Mouse (Mus musculus) midbrain, postnatal 0 days (tissue): ENCODE data around the gene Sdccag8. TPM values are rescaled to one million over a fixed set of nuclear protein-coding genes. Genes with fewer than 3 reads are reported as not detected.
A peak's percentile ranks its signal among the peaks of the same experiment; 100 is the strongest.

ENCODE experiments used
- ATAC-seq: fragments of 200-750 bp; cut with Nextera tagmentation; 2 replicates; pipeline ENCODE4 v1.8.0; 2017; ENCODE audit warnings: moderate number of reproducible peaks, mild to moderate bottlenecking, moderate TSS enrichment, moderate library complexity; ENCODE audit not compliant: low FRiP score
- DNase-seq: peaks from one replicate; pipeline ENCODE4 v3.0.0-alpha.2; 2015; ENCODE audit warnings: low spot score
- H3K27ac ChIP-seq: fragments of 300-500 bp; sonication (generic); 2 replicates; pipeline ENCODE4 v1.5.1; 2014; ENCODE audit warnings: low read depth, mild to moderate bottlenecking, low read length, mixed read lengths
- H3K27me3 ChIP-seq: fragments of 300-500 bp; sonication (generic); 2 replicates; pipeline ENCODE4 v1.6.1; 2014; ENCODE audit warnings: low read length, control low read depth, mixed read lengths; ENCODE audit not compliant: insufficient read depth
- H3K36me3 ChIP-seq: fragments of 300-500 bp; sonication (generic); 2 replicates; pipeline ENCODE4 v1.6.1; 2014; ENCODE audit warnings: low read length, control low read depth, mixed read lengths; ENCODE audit not compliant: insufficient read depth
- H3K4me1 ChIP-seq: fragments of 300-500 bp; sonication (generic); 2 replicates; pipeline ENCODE4 v1.6.1; 2014; ENCODE audit warnings: mild to moderate bottlenecking, control low read depth, antibody characterized with exemption, low read length, mixed read lengths; ENCODE audit not compliant: insufficient read depth
- H3K4me2 ChIP-seq: fragments of 300-500 bp; sonication (generic); 2 replicates; pipeline ENCODE4 v1.6.1; 2014; ENCODE audit warnings: low read depth, mild to moderate bottlenecking, low read length, mixed read lengths; ENCODE audit not compliant: poor library complexity, severe bottlenecking
- H3K4me3 ChIP-seq: fragments of 300-500 bp; sonication (generic); 2 replicates; pipeline ENCODE4 v1.5.1; 2014; ENCODE audit warnings: low read depth, mild to moderate bottlenecking, low read length, moderate library complexity
- H3K9ac ChIP-seq: fragments of 300-500 bp; sonication (generic); replicated peaks from 2 replicates; pipeline ENCODE4 v1.6.1; 2014; ENCODE audit warnings: mild to moderate bottlenecking, low read length, moderate library complexity, mixed read lengths; ENCODE audit not compliant: poor library complexity, severe bottlenecking
- H3K9me3 ChIP-seq: fragments of 300-500 bp; sonication (generic); 2 replicates; pipeline ENCODE4 v1.6.1; 2016; ENCODE audit warnings: low read length, control low read depth
- CTCF ChIP-seq: IDR thresholded peaks from 2 replicates; pipeline ENCODE4 v1.5.1; 2016; ENCODE audit warnings: antibody characterized with exemption, mild to moderate bottlenecking
- WGBS: fragments of 180-500 bp; shearing (Covaris S2); extraction: QIAGEN DNeasy Blood & Tissue Kit; methylation state at CpG from one replicate; pipeline ENCODE4 v1.1.7; 2014; 5-methylcytosine and 5-hydroxymethylcytosine counted together
- polyA plus RNA-seq: library from polyadenylated mRNA; unstranded; fragments of >200 nt; fragmentation: Nextera tagmentation; extraction: Ambion mirVana; gene quantifications from 2 replicates; pipeline ENCODE4 v1.2.1, GENCODE M21; 2015
- total RNA-seq: library from RNA; depleted of rRNA; stranded (reverse); fragments of >200 nt; gene quantifications from 2 replicates; pipeline ENCODE4 v1.2.3, GENCODE M21; 2014; rRNA removed

The Sdccag8 gene
- total RNA-seq = 6.1 and 7.7 TPM in 2 replicates
- 26.8 and 27.0 TPM in 2 replicates for polyA plus RNA-seq

DNA sequence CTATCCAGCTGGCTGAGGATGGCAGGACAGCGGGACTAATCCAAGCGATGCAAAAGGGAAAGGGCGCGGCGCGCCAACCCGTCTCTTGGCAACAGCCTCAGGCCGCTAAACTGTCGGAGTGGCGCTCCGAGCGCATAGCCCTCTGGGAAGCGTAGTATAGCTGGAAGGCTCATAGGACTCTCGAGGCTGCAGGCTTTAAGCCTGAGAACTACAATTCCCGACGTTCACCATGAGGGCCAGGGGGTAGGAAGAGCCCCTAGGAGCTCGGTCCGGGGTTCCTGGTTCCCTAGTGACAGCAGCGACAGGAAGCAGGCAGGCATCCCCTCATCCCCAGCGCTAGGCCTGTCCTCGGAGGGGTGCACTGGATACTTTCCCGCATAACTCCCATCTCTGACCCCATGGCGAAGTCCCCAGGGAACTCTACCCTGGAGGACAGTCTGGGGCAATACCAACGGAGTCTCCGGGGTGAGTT is at the start of gene Sdccag8:
Sdccag8 (plus strand) TSS at position 70 of the 472 bp plus-strand sequence.
- peak within 1 kb of the TSS; percentile 78 for H3K4me3 ChIP-seq
- H3K27ac ChIP-seq = peak within 1 kb of the TSS; percentile 99
- no peaks in the 10 kb centered on the region for H3K9me3 ChIP-seq
- peak; percentile 92 for ATAC-seq
- 0 out of 2 replicates have a peak, but pooled peaks cover 5% of the 10 kb centered on the region for H3K4me1 ChIP-seq
- under 1% methylated on average over 25 of the region's 25 CpGs for WGBS
- no peak; the same call in 1 of the 2 replicates for TF ChIP-seq CTCF
- no peaks in the 10 kb centered on the region for H3K36me3 ChIP-seq
- no peaks in the 10 kb centered on the region for H3K27me3 ChIP-seq
- H3K9ac ChIP-seq = peak within 1 kb of the TSS; percentile 98
- peak; percentile 99 for DNase-seq
- peak within 1 kb of the TSS; percentile 70 for H3K4me2 ChIP-seq

DNA sequence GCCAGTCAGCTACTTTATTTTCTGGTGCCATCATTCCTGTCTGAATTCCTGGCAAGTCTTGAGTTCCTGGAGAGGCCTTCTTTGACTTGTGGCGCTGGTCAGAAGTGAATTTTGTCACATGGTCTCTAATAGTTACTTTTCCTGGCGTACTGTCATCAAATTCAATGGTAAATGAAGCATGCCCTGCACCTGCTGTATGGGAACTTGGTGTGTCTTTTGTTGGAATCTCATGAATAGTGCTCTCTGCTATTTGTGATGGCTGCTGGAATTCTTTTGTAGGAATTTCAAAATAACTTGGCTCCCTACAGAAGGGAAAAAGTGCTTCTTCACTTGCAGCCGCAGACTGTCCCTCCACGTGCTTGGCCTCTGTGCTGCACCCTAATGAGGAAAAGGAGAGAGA is 39.9 kb upstream of the Sdccag8 start:
- no peak overlapping the region for H3K4me3 ChIP-seq
- no peaks in the 10 kb centered on the region for H3K9me3 ChIP-seq
- no peak for TF ChIP-seq CTCF
- no peak overlapping the region for H3K9ac ChIP-seq
- no peak overlapping the region for H3K27ac ChIP-seq
- 62% methylated on average over 4 of the region's 4 CpGs for WGBS
- H3K36me3 ChIP-seq = peaks cover 17% of the 10 kb centered on the region; the same call in 1 of the 2 replicates
- DNase-seq = no peak
- ATAC-seq = no peak
- H3K4me1 ChIP-seq = no peaks in the 10 kb centered on the region
- no peak overlapping the region for H3K4me2 ChIP-seq
- no peaks in the 10 kb centered on the region for H3K27me3 ChIP-seq

DNA sequence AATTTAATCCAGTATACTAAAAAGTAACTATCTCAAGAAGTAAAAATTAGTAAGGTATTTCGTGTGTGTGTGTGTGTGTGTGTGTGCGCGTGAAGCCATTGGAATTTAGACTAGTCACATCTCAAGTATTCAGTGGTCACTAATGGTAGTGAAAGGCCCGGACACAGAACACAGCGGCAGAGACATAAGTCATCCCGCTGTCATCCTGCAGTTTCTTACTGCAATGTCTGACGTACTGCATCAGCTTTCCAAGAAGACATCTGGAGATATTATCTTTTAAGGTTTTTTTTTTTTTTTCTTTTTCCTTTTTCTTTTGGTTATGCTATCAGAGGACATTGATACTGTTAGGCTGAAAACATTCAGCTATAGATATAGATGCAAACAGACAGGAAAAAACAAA is 25.1 kb upstream of the Sdccag8 start:
- no peaks in the 10 kb centered on the region for H3K4me1 ChIP-seq
- H3K4me3 ChIP-seq = no peak overlapping the region
- no peak overlapping the region for H3K4me2 ChIP-seq
- H3K9ac ChIP-seq = no peak overlapping the region
- WGBS = 95% methylated on average over 7 of the region's 7 CpGs
- peaks cover 9% of the 10 kb centered on the region; the same call in 1 of the 2 replicates for H3K36me3 ChIP-seq
- H3K9me3 ChIP-seq = no peaks in the 10 kb centered on the region
- H3K27ac ChIP-seq = no peak overlapping the region
- ATAC-seq (no peak), DNase-seq (no peak)
- no peaks in the 10 kb centered on the region for H3K27me3 ChIP-seq
- TF ChIP-seq CTCF = no peak

DNA sequence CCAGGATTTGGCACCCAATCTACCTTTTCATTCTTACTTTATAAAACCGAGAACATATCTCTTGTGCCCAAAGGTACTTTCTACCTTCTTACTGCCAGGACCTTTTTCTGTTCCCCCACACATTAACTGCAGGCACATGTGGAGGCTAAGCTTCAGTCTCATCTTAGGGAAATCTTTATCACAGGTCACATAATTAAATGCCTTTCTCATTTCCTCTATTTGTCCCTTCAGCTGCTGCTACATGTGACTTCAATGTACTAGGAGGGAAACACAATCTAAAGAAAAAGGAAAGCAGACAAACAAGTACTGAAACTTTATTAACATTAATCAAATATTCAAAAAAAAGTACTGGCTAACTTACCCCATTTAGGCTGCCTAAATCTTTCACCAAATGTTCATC is 22.3 kb upstream of the Sdccag8 start:
- 81% methylated on average over 1 of the region's 1 CpGs for WGBS
- Histone ChIP-seq H3K4me3 (no peak overlapping the region), H3K27ac (no peak overlapping the region), H3K36me3 (peaks cover 6% of the 10 kb centered on the region; the same call in 1 of the 2 replicates), H3K9ac (no peak overlapping the region), H3K4me2 (no peak overlapping the region), H3K9me3 (no peaks in the 10 kb centered on the region), H3K4me1 (no peaks in the 10 kb centered on the region), H3K27me3 (no peaks in the 10 kb centered on the region)
- no peak for TF ChIP-seq CTCF
- ATAC-seq = no peak
- no peak for DNase-seq

DNA sequence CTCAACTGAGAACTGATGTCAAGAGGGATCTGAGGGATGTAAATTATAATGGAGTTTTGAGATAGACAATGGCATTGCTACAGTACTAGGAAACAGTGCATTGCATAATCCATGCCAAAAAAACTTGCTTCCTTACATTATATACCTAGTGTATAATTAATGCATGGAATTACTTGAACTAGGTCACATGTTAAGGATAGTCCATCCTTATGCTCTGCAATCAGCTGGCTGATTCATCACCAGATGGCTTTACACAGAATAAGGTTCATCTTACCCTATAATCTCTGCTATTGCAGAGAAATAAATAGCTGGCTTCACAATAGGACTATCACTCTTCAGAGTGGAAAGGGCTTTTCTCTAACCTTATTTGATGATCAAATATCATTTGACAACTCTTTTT is 15.8 kb upstream of the Sdccag8 start:
- Histone ChIP-seq H3K4me3 (no peak overlapping the region), H3K9ac (no peak overlapping the region), H3K9me3 (no peaks in the 10 kb centered on the region), H3K27ac (no peak overlapping the region), H3K4me2 (no peak overlapping the region), H3K27me3 (no peaks in the 10 kb centered on the region), H3K4me1 (no peaks in the 10 kb centered on the region; the same call in 1 of the 2 replicates), H3K36me3 (no peaks in the 10 kb centered on the region)
- no peak for ATAC-seq
- DNase-seq = no peak
- TF ChIP-seq CTCF = no peak

DNA sequence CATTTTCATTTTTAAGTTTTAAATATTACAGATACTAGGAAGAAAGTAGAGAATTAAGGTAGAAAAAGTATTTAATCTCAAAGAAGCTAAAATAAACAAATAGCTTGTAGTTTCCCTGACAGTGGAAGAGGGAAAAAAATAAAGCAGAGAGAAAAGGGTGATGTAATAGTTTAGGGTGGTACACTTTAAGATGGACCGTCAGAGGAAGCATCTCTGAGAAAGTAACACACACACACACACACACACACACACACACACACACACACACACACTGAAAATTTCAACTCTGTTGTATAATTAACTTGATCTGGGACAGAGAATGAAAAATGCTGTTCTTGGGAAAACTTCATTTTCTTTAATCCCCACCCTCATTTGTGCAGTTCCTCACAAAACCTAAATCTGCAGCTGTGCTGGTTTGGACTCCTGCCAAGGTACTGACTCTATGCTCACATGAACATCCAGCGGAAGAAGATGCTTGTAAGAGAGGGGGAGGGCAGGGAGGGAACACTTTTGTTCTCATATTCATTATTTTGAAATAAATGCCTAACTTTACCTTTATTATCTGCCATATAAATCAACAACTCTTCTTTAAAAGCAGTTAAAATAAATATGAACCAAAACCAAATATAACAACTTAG is 13.6 kb upstream of the Sdccag8 start:
- WGBS = 8% methylated on average over 2 of the region's 2 CpGs
- no peaks in the 10 kb centered on the region for H3K36me3 ChIP-seq
- H3K9ac ChIP-seq = no peak overlapping the region
- no peaks in the 10 kb centered on the region for H3K9me3 ChIP-seq
- H3K27me3 ChIP-seq = no peaks in the 10 kb centered on the region
- H3K4me1 ChIP-seq = no peaks in the 10 kb centered on the region; the same call in 1 of the 2 replicates
- TF ChIP-seq CTCF = no peak
- no peak overlapping the region for H3K4me3 ChIP-seq
- DNase-seq = peak; percentile 79
- no peak for ATAC-seq
- H3K27ac ChIP-seq = no peak overlapping the region
- no peak overlapping the region for H3K4me2 ChIP-seq
